Mouse (Mus musculus) CH12.LX (cell line): ENCODE measurements around the gene Gpx8. TPM values are rescaled to one million over a fixed set of nuclear protein-coding genes. Genes with fewer than 3 reads are reported as not detected.

Experiments
- DNase-seq: peaks from one replicate; pipeline ENCODE4 v3.0.0-alpha.2; 2013; ENCODE audit errors: extremely low read depth
- H3K27ac ChIP-seq: 2 replicates; pipeline ENCODE4 v1.5.1; 2012; ENCODE audit warnings: low read depth, mild to moderate bottlenecking, control low read depth, moderate library complexity; ENCODE audit not compliant: insufficient read depth
- H3K27me3 ChIP-seq: replicated peaks from 2 replicates; pipeline ENCODE3; 2012; ENCODE audit warnings: inconsistent platforms
- H3K36me3 ChIP-seq, 2 experiments: replicated peaks in 1 of 2; 2 replicates each; pipeline versions ENCODE3 to v1.6.1; 2012; ENCODE audit warnings: inconsistent platforms in 1 of 2, low read length in 1 of 2, mild to moderate bottlenecking in 1 of 2, mixed read lengths in 1 of 2, moderate library complexity in 1 of 2; ENCODE audit not compliant: control insufficient read depth in 1 of 2, insufficient read depth in 1 of 2
- H3K4me1 ChIP-seq, 2 experiments: 2 replicates each; pipeline ENCODE4 v1.6.1; 2012; ENCODE audit warnings: inconsistent platforms in 1 of 2, moderate library complexity in 1 of 2; ENCODE audit not compliant: insufficient read depth in 2 of 2, control insufficient read depth in 1 of 2
- H3K4me2 ChIP-seq: 2 replicates; pipeline ENCODE4 v1.6.1; 2012; ENCODE audit warnings: low read depth, mild to moderate bottlenecking, control low read depth; ENCODE audit not compliant: poor library complexity, insufficient read depth, severe bottlenecking
- H3K4me3 ChIP-seq, 3 experiments: fragments of 150-350 bp in 1 of 3; sonication (generic) in 1 of 3; replicated peaks in 1 of 3; 2 replicates each; pipeline versions ENCODE3 to v1.5.1; 2011 to 2012; ENCODE audit warnings: low read depth in 2 of 3, low read length in 2 of 3, mild to moderate bottlenecking in 2 of 3, moderate library complexity in 2 of 3, control low read depth in 1 of 3, improper control_type of control experiment in 1 of 3, inconsistent platforms in 1 of 3, mixed read lengths in 1 of 3; ENCODE audit not compliant: poor library complexity in 1 of 3
- H3K79me2 ChIP-seq: replicated peaks from 2 replicates; pipeline ENCODE4 v1.6.1; 2012; ENCODE audit warnings: mild to moderate bottlenecking, moderate library complexity; ENCODE audit not compliant: control insufficient read depth, poor library complexity, insufficient read depth, severe bottlenecking; ENCODE audit errors: extremely low read depth
- H3K9ac ChIP-seq: 2 replicates; pipeline ENCODE4 v1.6.1; 2012; ENCODE audit warnings: low read depth, mild to moderate bottlenecking, control low read depth, moderate library complexity; ENCODE audit not compliant: insufficient read depth
- H3K9me3 ChIP-seq: replicated peaks from 2 replicates; pipeline ENCODE3; 2012; ENCODE audit warnings: low read length, inconsistent platforms, mixed read lengths
- BHLHE40 ChIP-seq: IDR thresholded peaks from 2 replicates; pipeline ENCODE4 v1.6.1; 2011; ENCODE audit warnings: mild to moderate bottlenecking, low read depth, low read length, improper control_type of control experiment
- CHD1 ChIP-seq: IDR thresholded peaks from 2 replicates; pipeline ENCODE4 v1.6.1; 2012; ENCODE audit warnings: low read depth, low read length, improper control_type of control experiment, inconsistent platforms
- CTCF ChIP-seq, 2 experiments: IDR thresholded peaks in 1 of 2; conservative IDR thresholded peaks in 1 of 2; 2 replicates each; pipeline ENCODE4 v1.5.1; 2011 to 2012; ENCODE audit warnings: low read depth in 2 of 2, low read length in 2 of 2, improper control_type of control experiment in 1 of 2, inconsistent platforms in 1 of 2, mild to moderate bottlenecking in 1 of 2, moderate library complexity in 1 of 2
- EP300 ChIP-seq: IDR thresholded peaks from 2 replicates; pipeline ENCODE4 v1.6.1; 2011; ENCODE audit warnings: low read length, improper control_type of control experiment
- ETS1 ChIP-seq: conservative IDR thresholded peaks from 2 replicates; pipeline ENCODE4 v1.6.1; 2012; ENCODE audit warnings: low read depth, mild to moderate bottlenecking, inconsistent platforms, low read length, improper control_type of control experiment, moderate library complexity
- HCFC1 ChIP-seq: IDR thresholded peaks from 2 replicates; pipeline ENCODE4 v1.6.1; 2012; ENCODE audit warnings: low read depth, mild to moderate bottlenecking, inconsistent platforms, low read length, improper control_type of control experiment
- IRF4 ChIP-seq: IDR thresholded peaks from 2 replicates; pipeline ENCODE4 v1.6.1; 2014; ENCODE audit warnings: low read depth, mild to moderate bottlenecking, inconsistent platforms, low read length, improper control_type of control experiment
- JUN ChIP-seq: IDR thresholded peaks from 2 replicates; pipeline ENCODE4 v1.6.1; 2011; ENCODE audit warnings: low read depth, mild to moderate bottlenecking, low read length, improper control_type of control experiment, moderate library complexity; ENCODE audit not compliant: insufficient read depth
- JUND ChIP-seq: conservative IDR thresholded peaks from 2 replicates; pipeline ENCODE4 v1.6.1; 2011; ENCODE audit warnings: low read depth, low read length, improper control_type of control experiment
- KAT2A ChIP-seq: IDR thresholded peaks from 2 replicates; pipeline ENCODE4 v1.6.1; 2012; ENCODE audit warnings: low read length, improper control_type of control experiment, inconsistent platforms; ENCODE audit not compliant: insufficient replicate concordance
- MAFK ChIP-seq: IDR thresholded peaks from 2 replicates; pipeline ENCODE4 v1.6.1; 2011; ENCODE audit warnings: low read length, improper control_type of control experiment; ENCODE audit not compliant: insufficient replicate concordance
- MAX ChIP-seq: IDR thresholded peaks from 2 replicates; pipeline ENCODE4 v1.6.1; 2011; ENCODE audit warnings: low read length, improper control_type of control experiment
- MEF2A ChIP-seq: IDR thresholded peaks from 2 replicates; pipeline ENCODE4 v1.6.1; 2014; ENCODE audit warnings: low read depth, mild to moderate bottlenecking, inconsistent platforms, low read length, improper control_type of control experiment, borderline replicate concordance
- MXI1 ChIP-seq: IDR thresholded peaks from 2 replicates; pipeline ENCODE4 v1.6.1; 2011; ENCODE audit warnings: mild to moderate bottlenecking, low read depth, low read length, improper control_type of control experiment
- MYC ChIP-seq: IDR thresholded peaks from 2 replicates; pipeline ENCODE4 v1.6.1; 2011; ENCODE audit warnings: low read depth, mild to moderate bottlenecking, improper control_type of control experiment, low read length
- NRF1 ChIP-seq: IDR thresholded peaks from 2 replicates; pipeline ENCODE4 v1.6.1; 2014; ENCODE audit warnings: low read depth, mild to moderate bottlenecking, inconsistent platforms, low read length, improper control_type of control experiment, moderate library complexity
- PAX5 ChIP-seq: IDR thresholded peaks from 2 replicates; pipeline ENCODE4 v1.6.1; 2012; ENCODE audit warnings: low read length, inconsistent platforms, mixed read lengths
- POLR2AphosphoS2 ChIP-seq: IDR thresholded peaks from 2 replicates; pipeline ENCODE4 v1.6.1; 2011; ENCODE audit warnings: low read depth, low read length, improper control_type of control experiment
- RCOR1 ChIP-seq: conservative IDR thresholded peaks from 2 replicates; pipeline ENCODE4 v1.6.1; 2012; ENCODE audit warnings: low read depth, mild to moderate bottlenecking, inconsistent platforms, low read length, improper control_type of control experiment
- SIN3A ChIP-seq: IDR thresholded peaks from 2 replicates; pipeline ENCODE4 v1.6.1; 2012; ENCODE audit warnings: low read length, improper control_type of control experiment, inconsistent platforms
- TCF12 ChIP-seq: IDR thresholded peaks from 2 replicates; pipeline ENCODE4 v1.6.1; 2014; ENCODE audit warnings: low read depth, mild to moderate bottlenecking, inconsistent platforms, low read length, improper control_type of control experiment
- USF2 ChIP-seq: conservative IDR thresholded peaks from 2 replicates; pipeline ENCODE4 v1.6.1; 2011; ENCODE audit warnings: low read depth, low read length, improper control_type of control experiment
- ZKSCAN1 ChIP-seq: IDR thresholded peaks from 2 replicates; pipeline ENCODE4 v1.6.1; 2012; ENCODE audit warnings: low read depth, inconsistent platforms, low read length, improper control_type of control experiment, borderline replicate concordance
- dilution Hi-C: fragments of 300-500 bp; cut with MboI; formaldehyde crosslinking; loops from 2 replicates; pipeline ENCODE4 v1.14.3; 2020; ENCODE audit warnings: low sequenced_read_pairs; ENCODE audit not compliant: extremely low pct_unique_long_range_greater_than_20kb, extremely low pct_ligation_motif_present
- in situ Hi-C: fragments of 300-500 bp; cut with MboI; formaldehyde crosslinking; loops from 3 replicates; pipeline ENCODE4 v1.14.3; 2019; ENCODE audit warnings: low sequenced_read_pairs, low pct_ligation_motif_present, low pct_unique_long_range_greater_than_20kb, mixed read lengths
- polyA plus RNA-seq: library from polyadenylated mRNA; unstranded; fragments of >175 nt; gene quantifications from 2 replicates; pipeline ENCODE4 v1.2.1, GENCODE M21; 2012; ENCODE audit warnings: low read depth; ENCODE audit not compliant: insufficient read length
- total RNA-seq, 2 experiments: library from RNA; depleted of rRNA; stranded (reverse); fragments of 300-350 nt in 1 of 2; fragments of >200 nt in 1 of 2; gene quantifications; 2 replicates each; pipeline ENCODE4 v1.2.3; 2012 to 2014

Gene Gpx8
- total and polyA plus RNA-seq, 3 experiments, result not detected

GRCm38 (mm10) chr13:113031351-113031750 lies 14.9 kb downstream of the Gpx8 start:
- no peak for DNase-seq
- no peak overlapping the region for H3K4me3 ChIP-seq
- no peaks in the 10 kb centered on the region for H3K9me3 ChIP-seq
- H3K9ac ChIP-seq, result no peak overlapping the region
- in situ Hi-C loops (loop anchor here (5.0 to 25.0 kb wide), 3 partner anchors 44 to 744 kb away; partner anchors contain the start of genes Ankrd55 and Ccno), dilution Hi-C loops (no loop called here)
- no peaks in the 10 kb centered on the region for H3K79me2 ChIP-seq
- peaks cover 17% of the 10 kb centered on the region for H3K27me3 ChIP-seq
- TF ChIP-seq ZKSCAN1 (no peak), HCFC1 (no peak), POLR2AphosphoS2 (no peak), TCF12 (no peak), MAX (no peak), USF2 (no peak), PAX5 (no peak), SIN3A (no peak), JUND (no peak), KAT2A (no peak), CTCF (conservative IDR thresholded peaks at IDR 0.05 in 1 of 2, IDR thresholded peaks at IDR 0.05 in 1 of 2; ENCODE audit: low read depth in 2 of 2, low read length in 2 of 2) (no peak), CHD1 (no peak), EP300 (no peak), MYC (no peak), NRF1 (no peak), ETS1 (no peak), MXI1 (no peak), JUN (no peak)
- peak overlapping the region; percentile 25; the same call in 1 of the 2 replicates for H3K4me2 ChIP-seq
- H3K27ac ChIP-seq, result no peak overlapping the region
- peaks cover 7 to 9% of the 10 kb centered on the region in 2 experiments; a peak in 1 of 4 replicates for H3K4me1 ChIP-seq
- no peaks in the 10 kb centered on the region for H3K36me3 ChIP-seq

GRCm38 (mm10) chr13:113023274-113024143 lies 22.7 kb downstream of the Gpx8 start:
- H3K9ac ChIP-seq, result no peak overlapping the region
- dilution Hi-C loops, result no loop called here
- peak overlapping the region; percentile 82 for H3K4me2 ChIP-seq
- H3K79me2 ChIP-seq, result no peaks in the 10 kb centered on the region
- H3K4me3 ChIP-seq, result no peak overlapping the region
- DNase-seq, result no peak
- H3K4me1 ChIP-seq, result peaks cover 17 to 22% of the 10 kb centered on the region in 2 experiments
- peak; percentile 68; the same call in 1 of the 2 replicates for TF ChIP-seq EP300
- TF ChIP-seq MAFK, result no peak
- peak; percentile 52; the same call in 1 of the 2 replicates for TF ChIP-seq BHLHE40
- 0 out of 2 replicates have a peak, but pooled peaks have one; percentile 21 for TF ChIP-seq MYC
- TF ChIP-seq ZKSCAN1, result no peak
- no peak for TF ChIP-seq JUN
- TF ChIP-seq HCFC1, result no peak
- 0 out of 2 replicates have a peak, but pooled peaks have one; percentile 33 for TF ChIP-seq MEF2A
- TF ChIP-seq RCOR1, result no peak
- 0 out of 2 replicates have a peak, but pooled peaks have one; percentile 57 for TF ChIP-seq SIN3A
- no peak for TF ChIP-seq MXI1
- TF ChIP-seq CHD1, result no peak
- TF ChIP-seq ETS1, result peak; percentile 70
- peak; percentile 70 for TF ChIP-seq NRF1
- peak; percentile 51 for TF ChIP-seq IRF4
- 0 out of 2 replicates have a peak, but pooled peaks have one; percentile 50 for TF ChIP-seq TCF12
- TF ChIP-seq, all 38 proteins: peak for 9
- in situ Hi-C loops, result no loop called here
- Histone ChIP-seq H3K9me3 (no peaks in the 10 kb centered on the region), H3K27ac (no peak overlapping the region), H3K36me3 (no peaks in the 10 kb centered on the region), H3K27me3 (peaks cover 6% of the 10 kb centered on the region)
